Mouse (Mus musculus): Measurements from ENCODE around the gene Rpap3.
"Not testable (repeated sequence)": the region's sequence is repeated elsewhere in the genome, so short reads cannot be mapped to it uniquely, and the experiment has no call there.

Gene Rpap3

DNA sequence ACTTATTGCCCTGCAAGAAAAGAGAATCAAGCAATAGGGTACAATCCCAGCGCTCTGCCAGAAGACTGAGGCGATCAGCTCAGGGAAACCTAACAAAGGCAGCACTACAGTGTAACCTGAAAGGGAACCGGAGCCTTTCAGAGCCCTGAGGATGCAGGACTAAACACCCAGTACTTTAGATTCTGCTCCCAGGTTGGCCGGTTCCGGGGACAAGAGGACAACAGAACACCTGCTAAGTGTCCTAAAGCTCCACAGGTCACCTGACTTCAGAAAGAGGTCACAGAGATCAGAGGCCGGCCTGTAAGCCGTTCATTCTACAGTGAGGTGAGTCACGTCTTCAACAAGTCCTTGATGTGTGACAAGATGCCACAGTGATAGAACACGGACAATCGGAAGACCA is 9.0 kb downstream of the Rpap3 start:
- no peak for DNase-seq (ENCODE audit: low read depth, low spot score)

DNA sequence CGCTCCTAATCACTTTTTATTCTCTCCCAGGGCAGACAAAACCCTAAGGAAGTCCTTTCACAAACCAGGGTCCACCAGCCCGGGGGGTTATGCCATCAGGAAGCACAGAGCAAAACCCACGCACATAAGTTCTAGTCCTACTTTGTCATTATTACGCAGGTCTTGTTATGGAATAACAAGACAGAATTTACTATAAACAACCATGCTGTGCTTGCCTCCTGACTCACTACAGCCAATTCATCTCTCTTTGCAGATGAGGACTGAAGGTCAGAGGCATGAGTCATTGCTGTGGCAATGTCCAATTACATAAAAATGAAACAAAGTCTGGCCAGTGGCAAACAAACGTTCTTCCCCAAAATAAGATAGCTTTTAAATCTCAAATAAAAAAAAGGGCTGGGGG is 12.2 kb downstream of the Rpap3 start:
- DNase-seq (ENCODE audit: low read depth, low spot score) = no peak

DNA sequence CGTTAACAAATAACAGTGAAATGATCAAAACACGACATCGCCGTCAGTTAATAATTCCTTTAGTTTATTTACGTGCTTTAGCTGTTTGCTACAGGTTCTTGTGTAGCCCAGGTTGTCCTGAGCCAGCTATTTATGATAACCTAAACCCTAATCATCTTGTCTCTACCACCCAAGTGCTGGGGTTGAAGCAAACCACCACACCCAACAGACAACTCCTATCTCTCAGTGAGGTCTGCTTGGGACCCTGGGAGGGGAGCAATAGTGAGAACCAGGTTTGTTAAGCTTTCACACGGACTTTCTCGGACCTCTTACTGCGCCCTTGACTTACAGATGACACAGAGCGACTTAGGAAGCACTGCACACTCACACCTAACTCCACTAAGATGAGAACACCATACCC is 21.5 kb downstream of the Rpap3 start:
- no peak for DNase-seq (ENCODE audit: low read depth, low spot score)

DNA sequence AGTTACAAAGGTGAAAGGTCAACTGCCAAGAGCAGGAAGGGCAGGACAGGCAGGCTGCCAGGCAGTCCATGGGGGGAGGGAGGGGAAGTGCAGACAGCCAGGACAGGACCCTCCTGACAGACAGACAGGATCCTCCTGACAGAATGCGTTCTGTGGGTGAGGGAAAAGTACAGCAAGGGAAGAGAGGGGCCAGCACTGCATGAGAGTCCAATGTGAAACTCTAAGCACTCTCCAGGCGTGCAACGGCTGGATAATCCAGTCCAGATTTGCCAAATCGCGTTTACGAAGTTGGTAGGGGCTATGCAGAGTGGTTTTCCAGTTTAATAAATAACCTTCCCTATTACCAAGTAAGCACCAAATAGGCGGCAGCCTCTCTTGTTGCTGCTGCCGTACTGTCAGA is 23.6 kb downstream of the Rpap3 start:
- no peak for DNase-seq (ENCODE audit: low read depth, low spot score)

DNA sequence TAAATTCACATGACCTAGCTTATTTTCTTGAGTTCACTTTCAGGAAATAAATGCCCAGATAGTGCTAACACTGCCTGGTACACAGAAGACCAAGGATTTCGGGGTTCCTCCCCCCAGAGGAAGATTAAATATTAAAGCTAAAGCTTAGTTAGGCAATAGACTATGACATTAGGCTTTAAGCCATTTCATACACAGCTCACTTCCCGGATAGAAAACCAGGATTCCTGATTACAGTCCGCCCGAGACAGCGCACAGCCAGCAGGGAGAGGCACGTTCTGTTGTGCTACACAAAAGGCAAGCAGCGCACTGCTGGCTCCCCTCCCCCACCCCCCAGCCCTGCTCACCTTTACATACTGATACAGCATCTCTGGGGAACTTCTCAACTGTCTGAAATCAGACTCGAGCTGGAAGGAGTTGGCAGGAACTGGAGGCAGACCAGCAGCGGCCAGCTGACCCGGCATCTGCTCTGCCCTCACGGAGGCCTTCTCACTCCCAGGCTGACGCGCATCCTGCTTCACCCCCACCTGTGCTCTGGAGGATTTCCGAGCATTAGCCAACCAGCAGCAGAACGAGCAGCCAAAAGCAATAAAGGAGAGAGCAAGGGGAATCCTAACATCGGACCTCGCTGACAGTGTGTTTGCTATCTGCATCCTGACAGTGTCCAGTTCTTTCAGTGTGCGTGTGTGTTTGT is 25.5 kb downstream of the Rpap3 start:
- no peak for DNase-seq (ENCODE audit: low read depth, low spot score)

DNA sequence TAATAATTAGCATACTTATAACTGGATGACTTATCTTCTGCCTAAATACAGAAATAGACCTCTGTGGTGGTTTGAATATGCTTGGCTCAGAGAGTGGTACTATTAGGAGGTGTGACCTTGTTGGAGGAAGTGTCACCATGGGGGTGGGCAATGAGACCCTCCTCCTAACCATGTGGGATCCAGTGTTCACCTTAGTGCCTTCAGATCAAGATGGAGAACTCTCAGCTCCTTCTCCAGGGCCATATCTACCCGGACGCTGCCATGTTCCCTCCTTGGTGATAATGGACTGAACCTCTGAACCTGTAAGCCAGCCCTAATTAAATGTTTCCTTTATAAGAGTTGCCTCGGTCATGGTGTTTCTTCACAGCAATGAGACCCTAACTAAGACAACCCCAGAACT is 28.3 kb downstream of the Rpap3 start:
- no peak for DNase-seq (ENCODE audit: low read depth, low spot score)

DNA sequence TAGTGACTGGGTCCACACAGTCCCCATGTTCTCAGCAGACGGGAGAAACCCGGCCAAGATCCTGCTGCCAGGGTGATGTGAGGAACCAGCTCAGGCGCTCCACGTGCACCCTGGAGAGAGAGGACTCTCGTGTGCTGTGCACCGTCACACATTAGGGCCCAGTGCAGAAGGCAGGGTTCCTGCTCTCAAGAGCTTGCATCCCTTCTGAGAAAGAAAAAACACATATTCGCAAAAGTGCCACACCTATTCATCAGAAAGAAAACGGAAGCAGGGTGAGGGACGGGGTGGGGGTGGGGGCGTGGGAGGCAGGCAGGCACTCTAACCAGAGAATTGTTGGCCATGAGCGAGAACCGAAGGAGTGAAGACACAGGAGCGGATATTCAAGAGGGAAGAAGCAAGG is 29.7 kb downstream of the Rpap3 start:
- no peak for DNase-seq (ENCODE audit: low read depth, low spot score)

DNA sequence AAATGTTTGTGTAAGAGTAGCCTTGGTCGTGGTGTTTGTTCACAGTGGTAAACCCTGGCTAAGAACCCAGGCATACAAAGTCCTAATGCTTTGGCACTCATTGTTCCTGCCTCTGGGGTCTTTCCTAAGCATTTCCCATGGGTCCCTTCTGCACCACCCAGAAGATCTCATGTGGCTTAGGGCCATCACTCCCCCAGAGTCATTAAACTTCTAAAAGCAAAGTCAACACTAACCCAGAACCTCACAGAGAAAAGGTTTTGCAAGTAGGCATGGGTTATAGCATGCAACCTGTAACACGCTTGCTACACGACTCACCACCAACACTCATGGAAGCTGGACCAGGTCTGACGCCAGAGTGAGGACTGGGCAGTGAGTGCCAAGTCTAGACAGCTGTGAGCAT is 31.2 kb downstream of the Rpap3 start:
- no peak for DNase-seq (ENCODE audit: low read depth, low spot score)

DNA sequence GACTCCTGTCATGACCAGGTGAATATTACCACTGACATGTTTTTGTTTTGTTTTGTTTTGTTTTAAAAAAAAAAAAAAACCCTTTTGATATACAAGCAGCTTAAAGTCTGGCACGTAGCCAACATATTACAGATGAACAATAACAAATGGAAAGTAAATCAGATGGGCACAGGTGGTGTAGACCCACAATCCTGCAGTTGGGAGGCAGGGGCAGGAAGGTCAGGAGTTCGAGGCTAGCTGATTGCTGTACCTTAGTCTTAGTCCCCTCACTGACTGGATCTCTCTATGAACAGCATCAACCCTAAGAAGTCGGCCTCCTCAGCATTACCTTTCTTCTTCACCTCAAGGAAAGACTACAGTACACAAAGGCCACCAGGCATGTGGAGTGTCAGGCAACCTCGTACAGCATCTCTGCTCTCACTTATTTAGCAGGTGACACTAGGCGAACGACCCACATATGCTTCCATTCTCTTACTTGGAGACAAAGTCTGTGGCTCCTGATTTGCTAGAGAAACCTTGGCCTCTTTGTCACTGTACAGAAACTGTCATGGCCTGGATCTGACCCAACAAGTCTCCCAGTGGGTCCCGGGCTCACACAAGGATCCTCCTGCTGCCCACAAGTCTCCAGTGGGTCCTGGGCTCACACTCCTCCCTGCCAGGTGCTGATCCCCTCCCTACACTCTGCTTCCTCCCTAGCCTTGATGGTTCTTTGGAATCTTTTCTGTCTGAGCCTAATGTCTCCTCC is 32.2 kb downstream of the Rpap3 start:
- DNase-seq (ENCODE audit: low read depth, low spot score) = no peak

DNA sequence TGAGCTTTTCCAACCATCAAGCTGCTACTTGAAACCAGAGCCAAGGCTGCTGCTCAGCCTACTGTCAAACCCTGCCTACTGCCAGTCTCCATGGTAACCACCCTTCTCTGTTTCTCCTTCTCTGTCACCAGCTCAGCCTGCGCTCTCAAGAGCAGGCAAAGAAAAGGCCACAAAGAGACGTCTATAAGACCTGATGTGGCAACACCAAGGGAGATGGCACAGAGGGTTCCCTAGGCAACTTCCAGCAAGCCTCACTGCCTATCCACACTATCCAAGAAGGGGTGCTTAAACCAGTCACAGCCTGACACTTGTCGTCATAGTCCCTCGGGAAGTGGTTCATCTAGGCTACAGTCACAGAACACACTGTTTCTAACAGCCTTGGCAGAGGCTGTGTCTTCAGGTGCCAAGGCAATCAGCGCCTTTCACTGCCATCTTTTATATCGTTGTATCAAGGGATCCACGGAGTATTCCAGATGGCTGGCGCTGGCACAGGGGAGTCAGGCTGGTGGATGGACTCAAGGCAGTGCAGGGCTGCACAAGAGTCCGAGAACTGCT is 33.3 kb downstream of the Rpap3 start:
- DNase-seq (ENCODE audit: low read depth, low spot score) = no peak

DNA sequence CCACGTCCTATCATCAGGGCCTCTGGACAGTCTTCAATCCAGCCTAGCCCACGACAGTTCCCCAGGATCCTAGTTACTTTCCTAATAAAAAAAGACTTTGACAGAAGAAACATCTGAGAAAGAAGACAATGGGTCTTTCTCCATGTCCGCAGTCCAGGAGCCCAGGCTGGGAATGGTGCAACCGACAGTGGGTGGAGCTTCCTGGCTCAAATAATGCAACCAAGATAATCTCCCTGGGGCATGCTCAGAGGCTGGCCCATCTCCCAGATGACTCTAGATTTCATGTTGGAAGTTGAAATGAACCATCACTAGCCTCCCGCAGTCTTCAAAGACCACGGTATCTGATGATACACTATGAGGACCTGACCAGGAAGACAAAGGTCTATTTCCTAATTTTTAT is 35.1 kb downstream of the Rpap3 start:
- no peak for DNase-seq (ENCODE audit: low read depth, low spot score)

DNA sequence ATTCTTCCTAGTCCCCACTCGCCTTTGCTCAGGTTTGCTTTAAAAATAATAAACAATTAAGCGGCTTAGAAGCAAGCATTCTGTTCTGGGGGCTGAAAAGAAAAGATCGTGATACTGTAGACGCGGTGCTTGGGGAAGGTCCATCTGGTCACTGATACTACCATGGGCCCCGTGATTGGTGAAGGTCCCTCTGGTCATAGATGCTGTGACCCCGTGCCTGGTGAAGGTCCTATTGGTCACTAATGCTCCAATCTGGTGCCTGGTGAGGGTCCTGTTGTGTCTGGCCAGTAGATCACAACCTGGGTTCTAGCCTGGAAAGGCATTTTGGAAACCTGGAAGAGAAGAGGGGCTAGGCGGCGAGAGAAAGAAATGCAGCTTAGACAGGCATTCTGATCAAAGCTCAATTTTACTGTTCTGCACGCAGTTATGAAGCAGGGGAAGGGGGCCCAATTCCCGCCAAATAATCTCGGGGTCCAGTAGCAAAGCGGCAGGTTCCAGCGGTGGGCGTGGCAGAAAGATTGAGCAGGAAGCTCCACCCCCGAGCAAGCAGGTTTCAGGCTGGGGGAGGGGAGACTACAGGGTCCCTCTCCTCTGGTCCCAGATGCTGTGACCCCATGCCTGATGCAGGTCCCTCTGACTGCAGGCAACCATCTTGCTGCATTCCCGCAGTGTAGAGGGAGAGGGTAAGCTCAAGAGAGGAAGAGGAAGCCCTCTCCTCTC is 37.3 kb downstream of the Rpap3 start:
- DNase-seq (ENCODE audit: low read depth, low spot score) = not testable (repeated sequence)

DNA sequence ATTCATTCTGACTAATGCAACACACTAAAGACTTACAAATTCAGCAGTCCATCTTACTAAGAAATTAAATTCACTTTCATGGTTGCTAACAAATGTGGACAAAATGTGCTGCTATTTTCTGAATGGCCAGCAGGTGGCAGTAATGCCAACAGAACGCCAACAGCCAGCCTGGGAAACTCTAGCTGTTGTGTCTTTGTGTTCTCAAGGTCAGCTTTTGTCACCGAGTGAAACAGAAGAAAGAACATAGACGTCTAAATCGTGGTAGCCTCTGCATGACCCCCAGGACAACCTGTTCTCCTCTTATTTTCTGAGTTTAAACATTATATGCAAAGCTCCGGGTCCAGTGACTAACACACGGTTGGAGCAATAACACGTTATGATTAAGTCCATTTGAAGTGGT is 38.2 kb downstream of the Rpap3 start:
- peak; percentile 48 for DNase-seq (ENCODE audit: low read depth, low spot score)

DNA sequence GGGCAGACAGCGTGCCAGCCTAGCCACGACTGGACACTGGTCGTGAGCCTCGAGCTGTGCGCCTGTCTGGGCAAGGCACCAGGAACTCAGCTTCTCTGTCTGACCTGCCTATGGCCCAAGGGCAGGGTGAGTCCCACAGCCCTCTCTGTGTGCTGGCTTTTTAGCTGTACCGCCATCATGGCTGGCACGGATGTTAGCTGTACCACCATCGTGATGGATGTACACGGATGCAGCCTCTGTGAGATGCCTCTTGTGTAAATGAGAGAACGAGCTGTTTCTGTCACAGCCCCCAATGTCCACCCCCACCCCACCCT is 39.2 kb downstream of the Rpap3 start:
- no peak for DNase-seq (ENCODE audit: low read depth, low spot score)

DNA sequence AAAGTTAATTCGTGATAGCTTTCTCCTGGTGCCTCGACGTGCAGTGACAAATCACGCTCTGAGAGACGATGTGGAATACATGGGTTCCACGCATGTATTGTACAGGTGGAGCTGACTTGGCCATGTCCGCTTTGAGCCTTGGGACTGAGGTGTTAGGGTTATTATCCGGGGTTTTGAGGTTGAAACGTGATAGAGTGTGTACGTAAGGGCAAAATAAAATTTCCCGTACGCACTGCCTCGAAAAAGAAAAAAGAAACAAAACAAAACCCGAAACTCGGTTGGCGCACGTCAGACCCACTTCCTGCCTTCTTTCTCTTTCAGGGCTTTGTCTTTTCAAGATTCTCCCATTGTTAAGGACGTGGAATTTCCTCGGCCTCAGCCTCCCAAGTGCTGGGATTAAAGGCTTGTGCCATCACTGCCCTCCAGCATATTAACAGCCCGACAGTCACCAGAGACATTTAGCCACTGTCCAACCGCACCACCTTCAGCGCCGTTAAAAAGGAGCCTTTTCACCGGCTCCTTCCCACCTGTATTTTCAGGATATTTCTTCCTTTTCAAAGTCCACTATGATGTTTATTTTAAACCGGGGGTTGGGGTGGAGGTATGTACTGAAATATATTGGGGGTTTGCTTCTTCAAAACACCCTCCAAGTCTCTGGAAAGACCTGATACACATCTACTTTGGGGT is 39.7 kb downstream of the Rpap3 start:
- DNase-seq (ENCODE audit: low read depth, low spot score) = no peak

DNA sequence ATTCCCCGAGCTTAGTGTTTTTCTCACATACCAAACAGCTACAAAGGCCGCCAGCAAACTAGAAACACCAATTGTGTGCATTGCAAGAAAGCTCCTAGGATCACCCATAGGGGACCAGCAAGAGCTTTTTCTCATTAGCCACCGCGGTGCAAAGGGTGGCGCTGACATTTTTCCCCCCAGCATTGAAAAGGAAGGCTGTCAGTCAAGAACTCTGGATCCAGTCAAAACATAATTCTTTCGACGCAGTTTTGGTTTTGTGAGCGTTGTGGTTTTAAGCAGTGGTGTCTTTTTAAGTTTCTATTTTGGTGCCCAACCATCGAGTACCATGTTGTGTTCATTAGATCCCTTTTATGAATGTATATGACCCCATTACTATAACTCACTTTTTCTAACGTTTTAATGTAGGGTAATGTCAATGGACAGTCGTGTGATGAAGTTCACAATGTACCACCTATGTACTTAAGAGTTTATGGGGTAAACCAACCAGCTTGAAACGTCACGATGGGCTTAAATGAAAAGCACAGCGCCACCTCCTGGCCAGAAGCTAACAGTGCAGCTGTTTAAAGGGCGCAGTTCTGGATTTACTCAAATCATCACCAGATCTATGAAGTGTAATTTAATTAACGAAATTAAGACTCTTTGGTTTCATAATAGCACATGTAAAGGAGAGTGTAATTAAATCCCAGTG is 40.5 kb downstream of the Rpap3 start:
- no peak for DNase-seq (ENCODE audit: low read depth, low spot score)

DNA sequence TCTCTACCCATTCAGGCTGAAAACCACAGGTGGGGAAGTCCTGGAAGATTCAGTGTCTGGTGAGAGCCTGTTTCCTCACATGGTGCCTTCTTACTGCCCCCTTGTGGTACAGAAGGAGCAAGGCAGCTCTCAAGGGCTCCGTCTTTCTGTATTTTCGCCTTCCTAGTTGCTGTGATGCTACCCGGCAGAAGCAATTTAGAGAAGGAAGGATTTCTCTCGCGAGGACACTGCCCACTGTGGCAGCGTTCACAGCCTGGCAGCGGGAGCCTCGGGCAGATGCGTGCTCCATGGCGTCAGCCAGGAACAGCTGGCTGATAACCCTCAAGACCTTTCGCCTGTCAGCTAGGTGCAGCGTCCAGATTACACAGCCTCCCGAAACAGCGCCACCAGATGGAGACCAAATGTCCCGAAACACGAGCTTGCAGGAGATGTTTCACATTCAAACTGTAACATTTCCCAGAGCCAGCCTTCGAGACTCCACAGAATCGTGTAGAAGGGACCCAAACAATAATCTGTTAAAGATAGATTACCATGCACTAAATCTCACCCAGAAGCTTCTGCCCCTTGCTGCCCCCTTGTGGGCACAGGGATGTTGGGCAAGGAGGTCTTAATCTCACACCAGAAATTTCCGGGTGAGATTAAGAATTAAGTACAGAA is 41.7 kb downstream of the Rpap3 start:
- peak; percentile 66 for DNase-seq (ENCODE audit: low read depth, low spot score)

DNA sequence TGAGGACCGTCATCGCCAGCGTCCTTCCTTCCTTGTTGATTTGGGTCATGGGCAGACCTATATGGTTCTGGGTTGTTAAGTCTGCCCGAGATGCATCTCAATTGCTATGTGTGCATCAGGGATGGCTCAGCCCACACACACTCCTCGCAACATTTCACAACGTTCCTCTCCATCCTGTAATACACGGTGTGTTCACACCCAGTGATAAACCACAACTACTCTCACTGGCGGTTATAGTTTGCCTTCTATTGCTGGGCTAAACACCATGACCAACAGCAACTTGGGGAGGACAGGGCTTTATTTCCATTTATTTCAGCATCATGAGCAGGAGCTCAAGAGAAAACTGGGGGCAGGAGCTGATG is 46.9 kb downstream of the Rpap3 start:
- no peak for DNase-seq (ENCODE audit: low read depth, low spot score)

DNA sequence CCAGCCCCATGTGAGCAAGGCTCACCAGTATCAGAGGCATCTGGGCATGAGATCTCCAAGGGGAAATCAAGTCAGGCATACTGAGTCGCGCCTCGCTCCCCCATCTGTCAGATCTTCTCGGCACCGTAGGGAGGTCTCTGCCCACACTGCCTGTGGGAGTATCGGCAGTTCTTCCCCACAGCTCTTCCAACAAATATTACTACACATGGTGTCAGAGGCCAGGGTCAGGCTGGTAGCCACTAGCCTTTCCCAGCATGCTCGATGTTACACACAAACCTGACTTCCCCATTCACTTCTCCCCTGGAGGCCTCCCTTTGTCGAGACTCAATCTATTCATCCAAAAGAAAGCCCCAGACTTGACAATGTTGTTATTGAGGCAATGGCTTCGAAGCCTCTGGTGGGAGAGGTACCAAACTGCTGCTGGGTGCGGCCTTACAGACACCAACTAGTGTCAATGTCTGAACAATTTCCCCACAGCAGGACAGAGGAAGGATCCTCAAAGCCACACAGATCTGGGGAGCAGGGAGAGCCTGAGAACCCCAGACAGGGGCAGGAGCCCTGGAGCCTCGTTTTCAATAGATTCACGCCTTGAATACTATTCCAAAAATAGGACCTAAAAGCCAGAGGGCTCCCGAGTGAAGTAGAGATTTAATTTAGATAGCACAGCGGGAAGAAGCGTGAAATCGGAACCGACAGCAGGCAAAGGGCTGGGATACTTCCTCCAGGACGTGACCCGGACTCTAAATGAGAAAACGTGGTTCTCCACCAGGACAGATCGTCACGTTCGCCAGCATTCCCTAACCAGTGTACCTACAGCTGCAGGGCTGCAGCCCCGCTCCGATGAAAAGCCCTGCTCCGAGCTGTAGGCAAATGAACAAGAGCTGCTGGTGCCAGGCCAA is 47.5 kb downstream of the Rpap3 start:
- DNase-seq (ENCODE audit: low read depth, low spot score) = no peak

DNA sequence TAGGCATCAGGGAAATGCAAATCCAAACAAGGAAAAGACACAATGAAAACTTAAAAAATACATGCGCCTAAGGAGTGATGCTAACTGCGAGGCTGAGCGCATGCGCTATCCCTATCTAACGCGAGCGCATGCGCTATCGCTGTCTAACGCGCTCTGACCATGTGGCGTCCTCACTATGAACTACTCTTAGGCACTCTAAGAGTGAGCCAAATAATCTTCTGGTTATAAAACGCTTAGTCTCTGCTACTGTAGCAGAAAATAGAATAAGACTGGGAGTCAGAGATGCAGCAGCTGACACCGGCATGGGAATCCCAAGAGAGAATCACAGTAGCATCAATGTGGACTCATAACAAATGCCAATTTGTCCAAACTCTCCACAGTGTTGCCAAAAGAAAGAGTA is 48.2 kb downstream of the Rpap3 start:
- no peak for DNase-seq (ENCODE audit: low read depth, low spot score)

Measured in retina, adult 2 months (tissue).